Comparison of ENCODE assay signal across 10 mouse cellular contexts in genomic region chr7:65213216-65213925, GRCm38 (mm10). TPM values are rescaled to one million over a fixed set of nuclear protein-coding genes. Genes with fewer than 3 reads are reported as not detected.
DNase-seq lines count a peak whose midpoint lies in the region; ATAC-seq lines count a peak whose summit lies in the region.
"Had no signal": no experiment of that assay in that cellular context is flagged by ENCODE, and none has a peak within 500 bp of the region (broad histone marks: within the 10 kb centered on the region; RNA-seq: fewer than 3 reads in every experiment).

No protein-coding gene starts in this region.

- no peaks in the 10 kb centered on the region for H3K27me3 ChIP-seq in intestine, embryonic 16.5 days (replicated peaks; ENCODE audit: control insufficient read depth, insufficient read depth, low read length)
- no peaks in the 10 kb centered on the region for H3K27me3 ChIP-seq in lung, embryonic 16.5 days (ENCODE audit: control insufficient read depth, insufficient read depth, low read depth, low read length)

- H3K27ac ChIP-seq in intestine, embryonic 16.5 days (ENCODE audit: low read length): no peak overlapping the region
- H3K27ac ChIP-seq in lung, embryonic 16.5 days (ENCODE audit: low read length): 0 out of 2 replicates have a peak overlapping the region, but pooled peaks have one; percentile 29

- peaks cover 4% of the 10 kb centered on the region; the same call in 1 of the 2 replicates for H3K4me1 ChIP-seq in intestine, embryonic 16.5 days (ENCODE audit: control insufficient read depth, insufficient read depth, low read length)
- H3K4me1 ChIP-seq in lung, embryonic 16.5 days (replicated peaks; ENCODE audit: control insufficient read depth, insufficient read depth, low read length): no peaks in the 10 kb centered on the region; the same call in 1 of the 2 replicates

- 0 out of 2 replicates have a peak overlapping the region, but pooled peaks have one; percentile 30 for H3K4me2 ChIP-seq in intestine, embryonic 16.5 days (ENCODE audit: low read depth, low read length)
- peak overlapping the region; percentile 5; the same call in 1 of the 2 replicates for H3K4me2 ChIP-seq in lung, embryonic 16.5 days (ENCODE audit: low read depth, low read length)

- 61% methylated on average over 14 of the region's 14 CpGs for WGBS in intestine, embryonic 16.5 days
- 44% methylated on average over 14 of the region's 14 CpGs for WGBS in lung, embryonic 16.5 days

- DNase-seq in frontal cortex, postnatal 10 days (ENCODE audit: low spot score in 2 of 2): no peak
- DNase-seq in adipocyte (ENCODE audit: low spot score): peak; percentile 3
- no peak for DNase-seq in thymus, postnatal 4 days
- DNase-seq in frontal cortex, adult 2 months (ENCODE audit: extremely low spot score in 1 of 2, low spot score in 1 of 2): no peak
- DNase-seq in spleen, adult 18-20 months: no peak
- DNase-seq: adrenal gland, postnatal 14 days had no signal

- H3K9me3 ChIP-seq in intestine, embryonic 16.5 days (ENCODE audit: control insufficient read depth, low read length): no peaks in the 10 kb centered on the region
- H3K9me3 ChIP-seq in lung, embryonic 16.5 days (ENCODE audit: control insufficient read depth, low read length): no peaks in the 10 kb centered on the region

- no peaks in the 10 kb centered on the region for H3K36me3 ChIP-seq in intestine, embryonic 16.5 days (ENCODE audit: control insufficient read depth, insufficient read depth, low read length)
- H3K36me3 ChIP-seq in lung, embryonic 16.5 days (ENCODE audit: control insufficient read depth, insufficient read depth, low read length): no peaks in the 10 kb centered on the region

- H3K9ac ChIP-seq in intestine, embryonic 16.5 days (ENCODE audit: low read depth, low read length): no peak overlapping the region
- H3K9ac ChIP-seq in lung, embryonic 16.5 days (ENCODE audit: low read length): no peak overlapping the region

- H3K4me3 ChIP-seq in intestine, embryonic 16.5 days (ENCODE audit: low read length): no peak overlapping the region
- no peak overlapping the region for H3K4me3 ChIP-seq in lung, embryonic 16.5 days (ENCODE audit: low read length)
- H3K4me3 ChIP-seq: erythroblast, embryonic 14.5 days had no signal

- peak; percentile 72; the same call in 1 of the 2 replicates for ATAC-seq in frontal cortex, adult (ENCODE audit: low TSS enrichment)
- ATAC-seq in intestine, embryonic 16.5 days: peak; percentile 96
- peak; percentile 94 for ATAC-seq in lung, embryonic 16.5 days (ENCODE audit: low read depth)

RNA-seq across cellular contexts. Expression of gene Fam189a1, which starts 57.0 kb away (rescaled TPM):
- polyA plus RNA-seq in intestine, embryonic 16.5 days (2015; fragmentation: Nextera tagmentation; extraction: Ambion mirVana): 0.67 and 0.75 TPM in 2 replicates
- 0.20 and 0.69 TPM in 2 replicates for polyA plus RNA-seq in lung, embryonic 16.5 days (2015; fragmentation: Nextera tagmentation; extraction: Ambion mirVana)
- 45.7 and 45.8 TPM in 2 replicates for polyA plus RNA-seq in frontal cortex, adult 2 months (2012; rRNA removed)
- polyA plus RNA-seq: erythroblast, embryonic 14.5 days had no signal

Comparison
In these comparisons a context has a peak if more than half of its experiments do, and no peak if none do; other contexts are left out.
1. RNA of gene Fam189a1, which starts 57.0 kb away (polyA plus RNA-seq): 45.7 to 45.8 TPM in frontal cortex, adult 2 months; 0.67 to 0.75 TPM in intestine, embryonic 16.5 days and 0.20 to 0.69 TPM in lung, embryonic 16.5 days; every median in the first group is over 10 times any median in the second.
2. Peak in every context shown above with its lines, with median percentiles within 50 percentile points of each other: ATAC-seq.